Mouse (Mus musculus) thymus, postnatal 4 days (tissue): ENCODE measurements around the gene Rabgap1l.

ENCODE experiments used
- DNase-seq: peaks from one replicate; pipeline ENCODE4 v3.0.0; 2021

Gene Rabgap1l

GRCm38 (mm10) chr1:160792686-160793355, at the start of gene Rabgap1l:
Gene Rabgap1l, minus strand, starts transcription at chr1:160793211.
- DNase-seq: peak; percentile 96

- DNase-seq: no peak
Measured at GRCm38 (mm10) chr1:160842567-160842966, 49.6 kb upstream of the Rabgap1l start.

- no peak for DNase-seq
Measured at GRCm38 (mm10) chr1:160840618-160841017, 47.6 kb upstream of the Rabgap1l start.

GRCm38 (mm10) chr1:160839095-160839494, 46.1 kb upstream of the Rabgap1l start:
- no peak for DNase-seq

- no peak for DNase-seq
Measured at GRCm38 (mm10) chr1:160834446-160834845, 41.4 kb upstream of the Rabgap1l start.

- DNase-seq: no peak
Measured at GRCm38 (mm10) chr1:160832267-160833021, 39.4 kb upstream of the Rabgap1l start.

- DNase-seq: no peak
Measured at GRCm38 (mm10) chr1:160830608-160831498, 37.8 kb upstream of the Rabgap1l start.

- no peak for DNase-seq
Measured at GRCm38 (mm10) chr1:160825441-160825856, 32.4 kb upstream of the Rabgap1l start.

GRCm38 (mm10) chr1:160823638-160824037, 30.6 kb upstream of the Rabgap1l start:
- DNase-seq: no peak

- no peak for DNase-seq
Measured at GRCm38 (mm10) chr1:160814198-160814597, 21.2 kb upstream of the Rabgap1l start.

GRCm38 (mm10) chr1:160812428-160812827, 19.4 kb upstream of the Rabgap1l start:
- DNase-seq: no peak

- no peak for DNase-seq
Measured at GRCm38 (mm10) chr1:160811930-160812329, 18.9 kb upstream of the Rabgap1l start.

GRCm38 (mm10) chr1:160805268-160805667, 12.3 kb upstream of the Rabgap1l start:
- no peak for DNase-seq

GRCm38 (mm10) chr1:160799972-160800371, 7.0 kb upstream of the Rabgap1l start:
- DNase-seq: no peak

- DNase-seq: no peak
Measured at GRCm38 (mm10) chr1:160795016-160795415, 2.0 kb upstream of the Rabgap1l start.

- no peak for DNase-seq
Measured at GRCm38 (mm10) chr1:160793791-160794757, 1.1 kb upstream of the Rabgap1l start.

GRCm38 (mm10) chr1:160792156-160792685, 790 bp downstream of the Rabgap1l start:
- peak; percentile 74 for DNase-seq

GRCm38 (mm10) chr1:160791381-160792155, 1.4 kb downstream of the Rabgap1l start:
- DNase-seq: no peak

- DNase-seq: no peak
Measured at GRCm38 (mm10) chr1:160790630-160791029, 2.4 kb downstream of the Rabgap1l start.

GRCm38 (mm10) chr1:160789876-160790275, 3.1 kb downstream of the Rabgap1l start:
- no peak for DNase-seq

GRCm38 (mm10) chr1:160787926-160788325, 5.1 kb downstream of the Rabgap1l start:
- DNase-seq: no peak
